Mouse (Mus musculus) neural tube, embryonic 15.5 days (tissue): ENCODE data around the gene Abcf1. TPM values are rescaled to one million over a fixed set of nuclear protein-coding genes. Genes with fewer than 3 reads are reported as not detected.

ENCODE experiments used
- ATAC-seq: fragments of 200-750 bp; cut with Nextera tagmentation; 2 replicates; pipeline ENCODE4 v1.8.0; 2017; ENCODE audit warnings: mild to moderate bottlenecking, moderate TSS enrichment, moderate library complexity; ENCODE audit not compliant: low FRiP score
- H3K27ac ChIP-seq: fragments of 300-500 bp; sonication (generic); replicated peaks from 2 replicates; pipeline ENCODE4 v1.5.1; 2015; ENCODE audit warnings: mild to moderate bottlenecking, inconsistent platforms
- H3K27me3 ChIP-seq: fragments of 300-500 bp; sonication (generic); replicated peaks from 2 replicates; pipeline ENCODE4 v1.6.1; 2015; ENCODE audit warnings: inconsistent platforms
- H3K36me3 ChIP-seq: fragments of 300-500 bp; sonication (generic); 2 replicates; pipeline ENCODE4 v1.6.1; 2015; ENCODE audit warnings: inconsistent platforms
- H3K4me1 ChIP-seq: fragments of 300-500 bp; sonication (generic); 2 replicates; pipeline ENCODE4 v1.6.1; 2015; ENCODE audit warnings: inconsistent platforms
- H3K4me2 ChIP-seq: fragments of 300-500 bp; sonication (generic); 2 replicates; pipeline ENCODE4 v1.6.1; 2015; ENCODE audit warnings: inconsistent platforms, mild to moderate bottlenecking, moderate library complexity
- H3K4me3 ChIP-seq: fragments of 300-500 bp; sonication (generic); replicated peaks from 2 replicates; pipeline ENCODE4 v1.5.1; 2015; ENCODE audit warnings: mild to moderate bottlenecking, inconsistent platforms
- H3K9ac ChIP-seq: fragments of 300-500 bp; sonication (generic); replicated peaks from 2 replicates; pipeline ENCODE4 v1.6.1; 2015; ENCODE audit warnings: mild to moderate bottlenecking, inconsistent platforms
- H3K9me3 ChIP-seq: fragments of 300-500 bp; sonication (generic); replicated peaks from 2 replicates; pipeline ENCODE4 v1.6.1; 2016; ENCODE audit warnings: inconsistent platforms
- WGBS: fragments of 180-500 bp; shearing (Covaris S2); methylation state at CpG from one replicate; pipeline ENCODE4 v1.1.7; 2015; ENCODE audit warnings: mixed read lengths; 5-methylcytosine and 5-hydroxymethylcytosine counted together
- polyA plus RNA-seq: library from polyadenylated mRNA; unstranded; fragments of >200 nt; fragmentation: Nextera tagmentation; extraction: Ambion mirVana; gene quantifications from 2 replicates; pipeline ENCODE4 v1.2.1, GENCODE M21; 2015

Abcf1 gene
- polyA plus RNA-seq, 1 experiment from 2014 or later, result 78.4 TPM

- WGBS, result 61% methylated on average over 12 of the region's 12 CpGs
Measured at GRCm38 (mm10) chr17:35997713-35998510, 28.4 kb upstream of the Abcf1 start.

DNA sequence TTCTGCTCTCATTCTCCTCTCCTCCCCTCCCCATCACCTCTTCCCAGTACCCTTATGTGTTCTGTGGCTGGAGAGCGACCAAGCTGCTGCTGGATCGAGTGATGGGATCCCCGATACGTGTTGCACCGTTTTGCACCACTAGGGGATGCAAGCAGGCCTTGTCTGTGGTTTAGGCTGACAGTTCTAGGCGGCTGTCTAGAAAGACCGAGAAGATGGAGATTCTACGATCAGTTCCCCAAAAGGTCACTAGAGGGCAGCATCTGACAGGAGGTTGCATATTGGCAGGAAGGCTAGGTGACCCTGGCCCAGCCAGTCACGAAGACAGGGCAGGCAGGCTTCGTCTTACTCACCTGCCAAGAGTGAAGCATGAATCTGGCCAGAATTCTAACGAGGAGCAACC, 27.4 kb upstream of the Abcf1 start:
- Histone ChIP-seq H3K27me3 (no peaks in the 10 kb centered on the region), H3K27ac (no peak overlapping the region), H3K9me3 (no peaks in the 10 kb centered on the region), H3K36me3 (no peaks in the 10 kb centered on the region), H3K4me3 (no peak overlapping the region; the same call in 1 of the 2 replicates), H3K9ac (no peak overlapping the region), H3K4me2 (peak overlapping the region; percentile 13), H3K4me1 (peaks cover 30% of the 10 kb centered on the region)
- ATAC-seq, result peak; percentile 62
- WGBS, result 2% methylated on average over 11 of the region's 11 CpGs

More at GRCm38 (mm10) chr17:35997713-35998510, 28.4 kb upstream of the Abcf1 start:
- Histone ChIP-seq H3K27ac (no peak overlapping the region), H3K9ac (no peak overlapping the region; the same call in 1 of the 2 replicates), H3K27me3 (no peaks in the 10 kb centered on the region), H3K4me1 (peaks cover 30% of the 10 kb centered on the region), H3K4me3 (no peak overlapping the region), H3K4me2 (peak overlapping the region; percentile 13; the same call in 1 of the 2 replicates), H3K36me3 (no peaks in the 10 kb centered on the region), H3K9me3 (no peaks in the 10 kb centered on the region)
- ATAC-seq, result no peak

GRCm38 (mm10) chr17:35994879-35995240, 25.3 kb upstream of the Abcf1 start:
- no peak for ATAC-seq
- Histone ChIP-seq H3K27me3 (no peaks in the 10 kb centered on the region), H3K4me2 (peak overlapping the region; percentile 63), H3K36me3 (no peaks in the 10 kb centered on the region), H3K4me3 (peak overlapping the region; percentile 56), H3K9me3 (no peaks in the 10 kb centered on the region), H3K9ac (peak overlapping the region; percentile 63), H3K4me1 (peaks cover 30% of the 10 kb centered on the region), H3K27ac (peak overlapping the region; percentile 82)
- 2% methylated on average over 14 of the region's 14 CpGs for WGBS

- WGBS, result 3% methylated on average over 31 of the region's 31 CpGs
- H3K27me3 ChIP-seq, result no peaks in the 10 kb centered on the region
- H3K4me1 ChIP-seq, result peaks cover 30% of the 10 kb centered on the region
- peak overlapping the region; percentile 63 for H3K9ac ChIP-seq
- ATAC-seq, result peak; percentile 84
- peak overlapping the region; percentile 63 for H3K4me2 ChIP-seq
- H3K4me3 ChIP-seq, result peak overlapping the region; percentile 56
- peaks cover 4% of the 10 kb centered on the region; the same call in 1 of the 2 replicates for H3K36me3 ChIP-seq
- H3K9me3 ChIP-seq, result no peaks in the 10 kb centered on the region
- peak overlapping the region; percentile 82 for H3K27ac ChIP-seq
Measured at GRCm38 (mm10) chr17:35994175-35994878, 24.8 kb upstream of the Abcf1 start.

DNA sequence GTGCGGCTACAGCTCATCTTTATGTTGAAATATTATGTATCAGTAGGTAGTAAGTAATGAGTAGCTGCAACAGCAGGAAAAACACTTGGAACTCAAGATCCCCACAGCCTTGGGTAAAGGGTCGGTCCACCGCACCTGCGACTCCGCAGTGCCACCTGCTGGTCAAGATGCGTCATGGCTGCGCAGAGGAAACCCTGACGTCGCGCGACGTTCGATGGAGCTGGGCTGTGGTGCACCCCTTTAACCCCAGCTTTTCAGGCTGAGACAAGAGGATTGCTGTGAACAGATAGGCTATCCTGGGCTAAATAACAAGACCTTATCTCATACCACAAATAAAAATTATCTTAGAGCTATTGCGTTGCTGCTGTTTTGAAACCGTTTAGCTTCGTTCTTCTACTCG, 24.1 kb upstream of the Abcf1 start:
- peak; percentile 80 for ATAC-seq
- Histone ChIP-seq H3K4me1 (peaks cover 30% of the 10 kb centered on the region), H3K9ac (no peak overlapping the region), H3K9me3 (no peaks in the 10 kb centered on the region), H3K27me3 (no peaks in the 10 kb centered on the region), H3K4me3 (peak overlapping the region; percentile 56), H3K4me2 (peak overlapping the region; percentile 63), H3K36me3 (peaks cover 10% of the 10 kb centered on the region), H3K27ac (peak overlapping the region; percentile 60)
- WGBS, result 7% methylated on average over 17 of the region's 17 CpGs

GRCm38 (mm10) chr17:35991781-35992180, 22.2 kb upstream of the Abcf1 start:
- no peak overlapping the region for H3K4me2 ChIP-seq
- 57% methylated on average over 10 of the region's 10 CpGs for WGBS
- no peaks in the 10 kb centered on the region for H3K9me3 ChIP-seq
- H3K27ac ChIP-seq, result no peak overlapping the region
- peaks cover 29% of the 10 kb centered on the region for H3K36me3 ChIP-seq
- H3K4me1 ChIP-seq, result peaks cover 14% of the 10 kb centered on the region
- no peak for ATAC-seq
- no peak overlapping the region for H3K9ac ChIP-seq
- H3K27me3 ChIP-seq, result no peaks in the 10 kb centered on the region
- no peak overlapping the region for H3K4me3 ChIP-seq

- no peak for ATAC-seq
Measured at GRCm38 (mm10) chr17:35981776-35982175, 12.2 kb upstream of the Abcf1 start.

DNA sequence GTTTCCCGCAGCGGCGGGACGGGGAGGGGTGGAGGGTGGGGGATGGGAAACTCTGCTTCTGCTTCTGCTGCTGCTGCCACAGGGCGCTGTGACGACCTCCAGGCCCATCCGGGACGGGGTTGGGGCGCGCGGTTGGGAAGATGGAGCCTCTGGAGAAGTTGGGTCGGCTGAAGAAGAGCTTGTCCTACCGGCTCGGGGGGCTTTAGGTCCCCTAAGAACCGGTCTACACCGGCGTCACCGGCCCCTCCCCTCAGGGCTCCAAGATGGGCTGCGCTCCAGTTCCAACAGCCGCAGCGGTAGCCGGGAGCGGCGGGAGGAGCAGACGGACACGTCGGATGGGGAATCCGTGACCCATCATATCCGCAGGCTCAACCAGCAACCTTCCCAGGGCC, 10.8 kb upstream of the Abcf1 start:
- peaks cover 38% of the 10 kb centered on the region for H3K36me3 ChIP-seq
- H3K4me1 ChIP-seq, result peaks cover 33% of the 10 kb centered on the region
- H3K4me2 ChIP-seq, result peak overlapping the region; percentile 80
- peak overlapping the region; percentile 98 for H3K27ac ChIP-seq
- peak; percentile 15 for ATAC-seq
- peak overlapping the region; percentile 91 for H3K9ac ChIP-seq
- H3K9me3 ChIP-seq, result no peaks in the 10 kb centered on the region
- H3K27me3 ChIP-seq, result no peaks in the 10 kb centered on the region
- under 1% methylated on average over 29 of the region's 29 CpGs for WGBS
- H3K4me3 ChIP-seq, result peak overlapping the region; percentile 94

More at GRCm38 (mm10) chr17:35981776-35982175, 12.2 kb upstream of the Abcf1 start:
- 92% methylated on average over 9 of the region's 9 CpGs for WGBS
- peak overlapping the region; percentile 80; the same call in 1 of the 2 replicates for H3K4me2 ChIP-seq
- H3K36me3 ChIP-seq, result peaks cover 48% of the 10 kb centered on the region
- no peak overlapping the region for H3K9ac ChIP-seq
- H3K4me1 ChIP-seq, result peaks cover 33% of the 10 kb centered on the region
- no peak overlapping the region for H3K4me3 ChIP-seq
- no peaks in the 10 kb centered on the region for H3K27me3 ChIP-seq
- no peaks in the 10 kb centered on the region for H3K9me3 ChIP-seq
- H3K27ac ChIP-seq, result no peak overlapping the region

- WGBS, result 0% methylated on average over 65 of the region's 109 CpGs
- Histone ChIP-seq H3K4me2 (peak within 1 kb of the TSS; percentile 80), H3K36me3 (peaks cover 36% of the 10 kb centered on the region), H3K27ac (peak within 1 kb of the TSS; percentile 98), H3K27me3 (no peaks in the 10 kb centered on the region), H3K4me1 (peaks cover 33% of the 10 kb centered on the region), H3K4me3 (peak within 1 kb of the TSS; percentile 94), H3K9ac (peak within 1 kb of the TSS; percentile 91), H3K9me3 (no peaks in the 10 kb centered on the region)
- peak; percentile 88 for ATAC-seq
Measured at GRCm38 (mm10) chr17:35979401-35980362, 10.1 kb upstream of the Abcf1 start, which contains the start of the genes Gnl1 and Prr3. Gene Gnl1, plus strand, starts transcription at chr17:35979851. Gene Prr3, minus strand, starts transcription at chr17:35980236.

DNA sequence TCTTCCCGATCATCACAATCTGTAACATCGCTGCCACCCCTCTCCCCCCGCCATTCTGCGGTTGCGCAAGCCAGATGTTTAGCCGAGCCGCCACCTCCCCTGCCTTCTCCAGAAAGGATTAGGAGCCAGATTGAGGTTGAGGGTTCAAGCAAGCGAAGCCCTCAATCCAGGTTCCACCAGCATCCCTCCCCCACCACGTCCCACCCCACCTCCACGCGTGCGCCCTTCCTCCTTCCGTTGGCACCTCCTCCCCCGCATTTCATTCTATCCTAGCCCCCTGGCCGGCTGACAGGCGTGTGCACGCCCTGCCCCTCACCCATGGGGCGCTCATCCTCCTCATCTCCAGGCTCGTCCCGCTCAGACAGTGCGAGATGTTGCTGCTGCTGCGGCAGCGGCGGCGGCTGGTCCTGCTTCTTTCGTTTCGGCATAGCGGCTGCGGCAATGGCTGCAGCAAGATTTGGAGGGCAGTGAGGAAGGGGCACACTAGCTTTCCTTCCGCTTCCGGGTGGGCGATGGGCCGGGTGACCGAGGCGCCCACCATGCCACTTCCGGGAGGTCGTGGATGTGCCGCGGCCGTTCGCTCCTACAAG, 9.3 kb upstream of the Abcf1 start:
- under 1% methylated on average over 41 of the region's 41 CpGs for WGBS
- H3K27me3 ChIP-seq, result no peaks in the 10 kb centered on the region
- H3K4me3 ChIP-seq, result peak overlapping the region; percentile 94
- H3K4me1 ChIP-seq, result peaks cover 33% of the 10 kb centered on the region
- peak overlapping the region; percentile 80 for H3K4me2 ChIP-seq
- peak overlapping the region; percentile 91 for H3K9ac ChIP-seq
- peak; percentile 91 for ATAC-seq
- no peaks in the 10 kb centered on the region for H3K9me3 ChIP-seq
- peaks cover 39% of the 10 kb centered on the region for H3K36me3 ChIP-seq
- peak overlapping the region; percentile 98 for H3K27ac ChIP-seq
